Mouse (Mus musculus): ENCODE data around the gene Ntn5. TPM values are rescaled to one million over a fixed set of nuclear protein-coding genes. Genes with fewer than 3 reads are reported as not detected.
"Not testable (repeated sequence)": the region's sequence is repeated elsewhere in the genome, so short reads cannot be mapped to it uniquely, and the experiment has no call there.

The Ntn5 gene
- polyA plus RNA-seq, 2 experiments from 2014 or later = not detected

- ATAC-seq = no peak
These were observed 22.9 kb upstream of the Ntn5 start for GRCm38 (mm10) chr7:45660746-45661478.

- ATAC-seq = not testable (repeated sequence)
These were observed 22.1 kb upstream of the Ntn5 start for GRCm38 (mm10) chr7:45661702-45662101.

- no peak for ATAC-seq
These were observed 18.3 kb upstream of the Ntn5 start for GRCm38 (mm10) chr7:45665303-45666138.

GRCm38 (mm10) chr7:45666161-45666560 lies 17.7 kb upstream of the Ntn5 start, which contains the start of gene Fut2:
Gene Fut2, minus strand, starts transcription at chr7:45666394.
- ATAC-seq = no peak

GRCm38 (mm10) chr7:45667761-45668160 lies 16.1 kb upstream of the Ntn5 start:
- no peak for ATAC-seq

GRCm38 (mm10) chr7:45668921-45669320 lies 14.9 kb upstream of the Ntn5 start:
- ATAC-seq = no peak

- no peak for ATAC-seq
These were observed 6.1 kb upstream of the Ntn5 start for GRCm38 (mm10) chr7:45677627-45678295.

GRCm38 (mm10) chr7:45678513-45678912 lies 5.3 kb upstream of the Ntn5 start:
- no peak for ATAC-seq

- ATAC-seq = no peak
These were observed 3.7 kb upstream of the Ntn5 start for GRCm38 (mm10) chr7:45679966-45680621.

- ATAC-seq = peak; percentile 70
These were observed 2.6 kb upstream of the Ntn5 start for GRCm38 (mm10) chr7:45681046-45681736.

GRCm38 (mm10) chr7:45682144-45683126 lies 1.4 kb upstream of the Ntn5 start:
- peak; percentile 80 for ATAC-seq

- ATAC-seq = no peak
These were observed 2.0 kb downstream of the Ntn5 start for GRCm38 (mm10) chr7:45685811-45686210.

GRCm38 (mm10) chr7:45686841-45687240 lies 3.0 kb downstream of the Ntn5 start:
- ATAC-seq = no peak

GRCm38 (mm10) chr7:45689099-45689498 lies 5.3 kb downstream of the Ntn5 start:
- ATAC-seq = no peak

- no peak for ATAC-seq
These were observed 6.0 kb downstream of the Ntn5 start for GRCm38 (mm10) chr7:45689800-45690199.

GRCm38 (mm10) chr7:45692364-45692763 lies 8.5 kb downstream of the Ntn5 start:
- ATAC-seq = no peak

- ATAC-seq = no peak
These were observed 10.2 kb downstream of the Ntn5 start, which contains the start of gene Sec1 for GRCm38 (mm10) chr7:45693921-45694591. Gene Sec1, minus strand, starts transcription at chr7:45694402.

GRCm38 (mm10) chr7:45695098-45695497 lies 11.3 kb downstream of the Ntn5 start:
- ATAC-seq = peak; percentile 37

- ATAC-seq = no peak
These were observed 14.1 kb downstream of the Ntn5 start for GRCm38 (mm10) chr7:45697894-45698293.

GRCm38 (mm10) chr7:45699523-45700141 lies 15.8 kb downstream of the Ntn5 start, which contains the start of gene Car11:
Gene Car11, plus strand, starts transcription at chr7:45699843.
- ATAC-seq = no peak
